Mouse (Mus musculus) kidney, adult 9 months (tissue): ENCODE results near the gene Olfr1423.
"Not testable (repeated sequence)": the region's sequence is repeated elsewhere in the genome, so short reads cannot be mapped to it uniquely, and the experiment has no call there.

Experiments used
- DNase-seq: peaks from one replicate; pipeline ENCODE4 v3.0.0; 2022

Olfr1423 gene

DNA sequence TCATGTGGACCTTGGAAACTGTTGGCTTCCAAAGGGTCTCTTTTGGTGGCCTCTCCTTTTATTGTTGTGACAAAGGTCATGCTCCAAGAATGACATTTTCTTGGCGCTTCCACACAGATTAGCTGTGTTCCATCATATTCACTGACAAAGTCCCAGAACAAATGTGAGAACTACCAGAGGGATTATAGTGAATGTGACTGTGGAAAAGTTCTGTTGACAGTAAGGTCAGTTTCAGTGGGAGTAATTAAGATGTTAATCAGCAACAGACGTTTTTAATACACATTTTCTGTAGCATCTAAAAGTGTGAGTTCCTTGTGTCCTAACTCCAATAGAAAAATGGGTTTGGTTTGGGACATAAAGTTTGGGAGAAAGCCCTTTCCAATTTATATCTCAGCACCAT lies at the start of gene Olfr1423:
TSS of gene Olfr1423 (minus strand) at position 101 of the 400 bp plus-strand sequence.
- no peak for DNase-seq

GRCm38 (mm10) chr19:12077631-12078030 lies 36.5 kb upstream of the Olfr1423 start, which contains the start of gene Olfr1425:
Olfr1425 (minus strand) TSS chr19:12077731.
- DNase-seq = not testable (repeated sequence)

GRCm38 (mm10) chr19:12069546-12069945 lies 28.4 kb upstream of the Olfr1423 start:
- DNase-seq = not testable (repeated sequence)

DNA sequence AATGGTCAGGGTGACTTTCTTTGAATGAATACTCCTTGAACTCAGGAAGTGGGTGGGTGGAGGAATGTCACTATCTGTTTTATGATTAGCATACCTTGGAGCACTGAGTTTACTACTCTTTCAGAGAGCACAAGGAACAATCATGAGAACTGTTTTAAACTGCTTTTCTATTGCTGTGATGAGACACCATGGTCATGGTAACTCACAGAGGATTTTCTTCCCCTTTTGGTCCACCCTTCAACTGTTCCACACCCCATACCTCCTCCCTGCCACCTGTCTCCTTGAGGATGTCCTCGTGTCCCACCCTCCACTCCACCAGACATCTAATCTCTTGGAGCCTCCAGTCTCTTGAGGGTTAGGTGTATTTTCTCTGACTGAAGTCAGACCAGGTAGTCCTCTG lies 26.7 kb upstream of the Olfr1423 start:
- DNase-seq = not testable (repeated sequence)

DNA sequence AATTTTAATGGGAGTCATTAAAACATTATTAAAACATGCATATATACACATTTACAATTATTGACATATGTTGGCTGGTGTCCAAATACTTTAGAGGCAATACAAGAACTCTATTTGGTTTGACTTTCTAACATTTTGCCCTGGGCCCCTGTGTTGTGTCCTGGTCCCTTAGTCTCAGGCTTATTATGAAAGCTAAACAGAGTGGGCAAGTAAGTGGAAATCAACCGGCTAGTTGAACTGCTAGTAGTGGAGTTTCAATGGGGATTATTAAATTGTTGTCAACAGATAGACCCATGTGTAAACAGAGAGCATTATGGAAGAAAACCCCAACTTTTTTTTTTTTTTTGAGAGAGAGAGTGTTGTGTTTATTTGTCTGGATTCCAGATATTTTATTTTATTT lies 21.5 kb upstream of the Olfr1423 start, which contains the start of gene Olfr1424:
TSS of gene Olfr1424 (minus strand) at position 101 of the 400 bp plus-strand sequence.
- DNase-seq = not testable (repeated sequence)

DNA sequence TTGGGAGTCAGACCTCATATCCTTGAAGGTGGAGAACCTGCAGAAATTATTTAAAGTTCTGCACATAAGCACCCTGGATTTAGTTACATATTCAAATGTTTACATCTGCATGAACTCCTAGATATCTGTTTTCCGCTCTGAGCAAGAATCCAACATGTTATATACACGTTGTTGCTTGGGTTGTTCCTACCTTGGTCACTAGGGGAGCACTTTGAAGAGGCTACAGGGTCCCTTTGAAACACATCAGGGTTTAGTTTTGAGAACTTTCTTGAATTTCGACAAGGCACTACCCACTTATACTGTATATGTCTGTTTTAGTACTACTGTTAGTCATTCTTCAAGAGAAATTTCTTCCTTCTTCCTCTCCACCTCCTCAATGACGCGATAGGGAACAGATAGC lies 2.0 kb upstream of the Olfr1423 start:
- no peak for DNase-seq

DNA sequence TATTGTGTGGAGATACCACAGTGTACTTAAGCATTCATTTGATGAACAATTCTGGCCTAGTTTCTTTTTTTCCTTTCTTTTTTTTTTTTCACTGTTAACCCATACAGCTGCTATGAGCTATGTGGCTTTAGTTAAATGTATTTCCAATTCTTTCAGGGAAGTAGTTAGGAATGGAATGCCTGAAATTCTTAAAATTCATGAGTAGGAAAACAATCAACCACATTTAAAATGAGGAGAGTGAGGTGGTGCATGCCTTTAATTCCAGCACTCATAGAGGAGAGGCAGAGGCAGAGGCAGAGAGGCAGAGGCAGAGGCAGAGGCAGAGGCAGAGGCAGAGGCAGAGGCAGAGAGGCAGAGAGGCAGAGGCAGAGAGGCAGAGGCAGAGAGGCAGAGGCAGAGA lies 3.4 kb downstream of the Olfr1423 start:
- no peak for DNase-seq

- no peak for DNase-seq
Measured at GRCm38 (mm10) chr19:12026606-12027005, 14.5 kb downstream of the Olfr1423 start.

- no peak for DNase-seq
Measured at GRCm38 (mm10) chr19:12025333-12025732, 15.8 kb downstream of the Olfr1423 start.

- no peak for DNase-seq
Measured at GRCm38 (mm10) chr19:12024149-12024548, 17.0 kb downstream of the Olfr1423 start.

- no peak for DNase-seq
Measured at GRCm38 (mm10) chr19:12016192-12016591, 24.9 kb downstream of the Olfr1423 start.

DNA sequence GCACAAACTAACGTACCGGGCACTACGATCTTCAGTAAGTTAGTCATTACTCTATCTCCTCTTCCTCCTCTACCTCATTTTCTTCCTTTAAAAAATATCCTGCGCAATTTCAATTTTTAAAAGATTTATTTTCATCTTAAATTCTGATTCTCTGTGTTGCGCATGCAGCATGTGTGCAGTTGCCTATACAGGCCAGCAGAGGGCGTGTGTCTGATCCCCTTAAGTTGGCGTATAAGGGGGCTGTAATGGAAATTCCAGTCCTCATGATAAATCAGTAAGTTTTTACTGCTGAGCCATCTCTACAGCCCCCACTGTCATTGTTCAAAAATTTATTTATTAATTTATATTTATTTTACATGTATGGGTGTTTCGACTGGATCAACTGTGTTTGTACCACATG lies 25.4 kb downstream of the Olfr1423 start:
- no peak for DNase-seq

- DNase-seq = peak; percentile 65
Measured at GRCm38 (mm10) chr19:12013228-12013627, 27.9 kb downstream of the Olfr1423 start.

DNA sequence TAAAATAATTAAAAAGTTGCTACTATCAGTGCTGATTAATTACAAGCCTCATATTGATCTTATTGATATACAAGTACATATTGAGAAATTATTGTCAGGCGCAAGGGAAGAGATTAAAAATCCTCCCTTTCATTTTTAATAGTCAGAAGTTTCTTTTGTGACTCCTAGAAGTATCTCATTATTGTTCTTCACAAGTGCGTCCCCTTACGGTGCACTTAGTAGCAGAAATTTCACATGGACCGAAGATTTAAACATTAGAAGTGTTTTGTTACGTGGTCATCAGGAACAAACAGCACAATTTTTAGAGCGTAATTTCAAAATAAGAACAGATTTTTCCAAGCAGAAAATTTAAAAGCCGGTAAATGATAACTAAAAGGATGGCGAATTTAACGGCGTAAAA lies 28.5 kb downstream of the Olfr1423 start:
- no peak for DNase-seq

- DNase-seq = peak; percentile 92
Measured at GRCm38 (mm10) chr19:12011560-12012556, 29.3 kb downstream of the Olfr1423 start.

- DNase-seq = peak; percentile 84
Measured at GRCm38 (mm10) chr19:12010916-12011559, 30.1 kb downstream of the Olfr1423 start.

- peak; percentile 88 for DNase-seq
Measured at GRCm38 (mm10) chr19:12010281-12010771, 30.8 kb downstream of the Olfr1423 start.

- DNase-seq = peak; percentile 84
Measured at GRCm38 (mm10) chr19:12009501-12010280, 31.4 kb downstream of the Olfr1423 start.

GRCm38 (mm10) chr19:12008410-12009380 lies 32.4 kb downstream of the Olfr1423 start:
- DNase-seq = no peak

DNA sequence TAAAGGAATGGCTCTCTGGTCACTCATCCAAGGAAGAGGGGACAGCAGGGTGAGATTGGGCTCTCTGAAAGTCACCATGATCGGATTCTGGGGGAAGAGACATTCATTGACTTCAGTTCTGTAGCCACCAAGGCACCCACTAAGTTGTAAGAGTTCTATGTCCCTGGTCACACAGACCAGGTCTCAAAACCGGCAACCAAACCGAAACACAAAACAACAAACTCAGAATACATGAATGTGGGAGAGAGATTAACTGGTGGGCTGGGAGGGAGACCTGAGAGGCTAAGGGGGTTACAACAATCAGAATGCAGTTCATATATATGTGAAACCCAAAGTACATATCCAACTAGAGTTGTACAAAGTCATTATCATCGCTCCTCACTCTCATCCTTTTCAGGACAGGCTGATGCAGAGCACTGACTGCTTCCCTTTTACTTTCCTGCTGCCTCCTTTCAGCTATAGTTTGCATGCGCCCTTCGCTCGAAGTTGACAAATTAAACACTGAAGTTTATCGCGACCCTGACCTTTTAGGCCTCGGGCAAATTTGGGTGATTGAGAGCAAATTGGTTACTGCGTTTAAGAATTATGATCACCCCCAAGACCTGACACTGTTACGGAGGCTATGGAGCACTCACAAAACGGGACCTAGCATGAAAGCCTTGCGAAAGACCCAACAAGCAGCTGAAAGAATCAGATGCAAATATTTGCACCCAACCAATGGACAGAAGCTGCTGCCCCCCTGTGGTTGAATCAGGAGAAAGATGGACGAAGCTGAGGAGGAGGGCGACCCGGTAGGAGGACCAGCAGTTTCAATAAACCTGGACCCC lies 33.8 kb downstream of the Olfr1423 start:
- peak; percentile 53 for DNase-seq
